Mouse (Mus musculus) layer of hippocampus, postnatal 36 days (tissue): Measurements from ENCODE around the gene Tssk3. TPM values are rescaled to one million over a fixed set of nuclear protein-coding genes. Genes with fewer than 3 reads are reported as not detected.
"Not testable (repeated sequence)": the region's sequence is repeated elsewhere in the genome, so short reads cannot be mapped to it uniquely, and the experiment has no call there.

Experiments used
- DNase-seq, 2 experiments: peaks; one replicate each; pipeline ENCODE4 v3.0.0; 2022
- total RNA-seq, 2 experiments: library from RNA; stranded (reverse); gene quantifications; 2 replicates each; pipeline ENCODE4 v1.2.3; 2021

The Tssk3 gene
- total RNA-seq, 2 experiments from 2014 or later: not detected

DNA sequence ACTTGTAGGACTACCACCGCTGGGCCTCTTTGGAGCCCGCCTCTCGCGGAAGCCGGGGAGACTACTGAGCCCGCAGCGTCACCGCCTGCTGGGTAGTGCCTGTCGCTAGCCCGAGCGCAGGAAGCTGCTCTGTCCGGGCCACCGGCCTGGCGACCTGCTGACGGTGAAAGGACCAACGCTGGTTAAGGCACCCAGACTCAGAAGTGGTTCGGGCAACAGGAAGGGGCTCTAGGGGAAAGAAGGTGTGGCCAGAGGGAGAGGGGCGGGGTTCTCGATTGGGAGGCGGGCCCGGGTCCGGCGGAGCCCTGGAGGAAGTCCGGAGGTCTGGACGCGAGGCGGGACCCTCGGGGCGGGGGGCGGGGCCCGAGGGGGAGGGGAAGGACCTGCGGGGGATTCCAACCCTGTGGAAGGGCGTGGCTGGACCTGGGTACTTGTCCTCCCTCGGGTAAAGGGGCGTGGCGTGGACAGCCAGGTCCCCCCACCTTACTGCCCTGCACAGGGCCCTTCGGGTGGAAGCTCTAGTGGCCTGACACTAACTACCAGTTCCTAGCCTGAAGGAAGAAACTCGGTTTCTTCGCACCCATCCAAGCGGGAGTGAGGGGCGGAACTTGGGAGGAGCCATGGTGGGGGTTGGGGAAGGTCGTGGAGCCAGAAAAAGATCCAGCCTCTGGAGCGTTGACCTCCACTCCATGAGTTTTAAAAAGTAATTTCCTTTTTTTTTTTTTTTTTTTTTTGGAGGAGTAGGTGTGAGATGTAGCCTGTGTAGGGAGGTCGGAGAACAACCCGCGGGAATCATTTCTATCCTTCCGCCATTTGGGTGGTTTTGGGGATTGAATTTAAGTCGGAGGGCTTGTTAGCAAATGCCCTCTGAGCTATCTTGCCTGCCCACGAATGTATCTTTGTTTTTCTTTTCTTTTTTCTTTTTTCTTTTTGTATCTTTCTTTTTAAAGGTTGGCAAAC is 10.1 kb upstream of the Tssk3 start:
- DNase-seq: peak; percentile 74 to 77

DNA sequence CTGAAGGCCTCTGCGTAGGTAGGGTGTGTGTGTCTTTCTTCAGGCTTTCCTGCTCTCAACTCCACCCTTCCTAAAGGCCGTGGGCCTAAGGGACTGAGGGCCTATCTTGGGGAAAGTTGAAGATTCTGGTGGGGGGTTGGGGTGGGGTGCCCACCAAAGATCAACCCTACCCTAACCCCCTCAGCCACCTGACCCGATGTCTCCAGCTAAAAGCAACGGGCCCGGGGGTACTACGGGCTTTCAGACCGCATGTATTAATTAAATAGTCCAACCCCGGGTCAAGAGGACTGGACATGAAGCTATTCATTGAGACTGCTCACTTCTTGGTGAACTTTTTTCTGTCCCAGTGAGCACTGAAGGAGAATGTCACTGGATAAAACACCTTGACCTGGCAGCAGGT is 9.2 kb upstream of the Tssk3 start:
- no peak for DNase-seq

DNA sequence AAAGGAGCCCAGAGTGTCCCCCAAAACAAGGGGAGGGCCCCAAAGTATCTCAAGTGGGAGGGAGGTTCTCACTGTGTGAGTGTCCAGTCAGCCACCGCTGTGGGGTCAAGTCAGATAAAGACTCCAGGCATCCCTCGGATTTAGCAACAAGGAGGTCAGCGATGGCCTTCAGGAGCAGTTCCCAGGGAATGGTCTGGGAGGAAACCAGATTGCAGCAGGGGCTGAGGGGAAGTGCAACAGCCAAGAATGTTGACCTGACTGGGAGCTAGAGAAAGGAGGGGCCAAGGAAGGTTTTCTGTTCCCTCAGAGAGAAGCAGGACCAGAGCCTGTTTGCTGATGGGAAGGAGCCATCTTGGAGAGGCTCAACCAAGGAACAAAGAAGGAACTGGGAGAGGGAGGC is 8.1 kb upstream of the Tssk3 start:
- DNase-seq: no peak

DNA sequence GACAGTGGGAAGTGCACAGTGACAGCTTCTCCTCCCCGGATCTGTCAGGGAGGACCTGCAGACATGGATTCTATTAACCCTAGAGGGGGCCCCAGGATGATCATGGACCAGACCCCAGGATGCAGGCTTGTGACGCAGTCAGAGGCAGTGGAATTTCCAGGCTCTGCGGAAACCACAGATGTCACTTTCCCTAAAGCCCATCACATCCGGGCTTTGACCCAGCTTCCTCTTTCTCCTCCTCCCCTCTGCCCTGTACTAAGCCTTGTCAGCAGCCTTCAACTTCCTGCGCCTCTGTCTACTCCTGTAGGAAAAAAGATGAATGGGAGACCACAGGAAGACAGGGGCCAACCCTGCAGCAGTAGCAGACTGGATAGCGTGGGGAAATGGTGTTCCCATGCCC is 5.8 kb upstream of the Tssk3 start:
- no peak for DNase-seq

DNA sequence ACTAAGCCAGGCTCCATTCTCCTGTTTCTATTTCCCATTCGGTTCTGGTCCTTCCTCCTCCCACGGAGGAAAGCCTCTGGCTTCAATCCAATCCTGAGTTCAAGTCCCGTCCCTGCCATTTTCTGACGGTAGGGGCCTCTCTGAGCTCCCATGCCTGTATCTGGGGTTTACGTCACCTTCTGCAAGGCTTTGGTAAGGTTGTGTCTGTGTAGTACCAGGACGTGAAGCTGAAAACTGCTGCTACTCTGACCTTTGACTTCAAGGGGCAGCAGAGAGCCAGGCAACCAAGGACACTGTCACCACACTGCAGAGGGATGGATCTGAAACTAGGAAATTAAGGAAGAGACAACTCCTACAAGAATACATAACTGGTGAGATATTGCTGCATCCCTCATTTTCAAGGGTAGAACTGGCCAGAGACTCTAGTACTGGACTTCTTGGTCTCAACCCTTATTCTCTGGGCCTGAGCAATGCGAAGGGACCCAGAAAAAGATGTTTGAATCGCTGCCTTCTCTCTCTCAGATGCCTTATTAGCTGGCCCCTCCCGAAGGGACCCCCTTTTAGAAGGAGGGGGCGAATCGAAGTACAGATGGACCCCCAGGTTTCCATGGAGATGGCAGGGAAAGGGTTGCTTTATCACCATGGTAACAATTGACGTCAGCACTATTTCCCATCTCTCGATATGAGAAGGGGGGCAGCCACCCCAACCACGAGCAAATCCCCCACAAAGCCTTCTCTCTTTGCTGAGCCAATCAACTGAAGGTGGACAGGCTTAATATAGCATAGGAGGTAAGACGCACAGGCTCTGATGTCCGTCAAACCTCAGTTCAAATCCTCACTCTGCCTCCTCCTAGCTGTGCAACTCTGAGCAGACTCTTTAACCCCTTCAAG is 5.1 kb upstream of the Tssk3 start:
- peak in 1 of 2 experiments; percentile 59 for DNase-seq

DNA sequence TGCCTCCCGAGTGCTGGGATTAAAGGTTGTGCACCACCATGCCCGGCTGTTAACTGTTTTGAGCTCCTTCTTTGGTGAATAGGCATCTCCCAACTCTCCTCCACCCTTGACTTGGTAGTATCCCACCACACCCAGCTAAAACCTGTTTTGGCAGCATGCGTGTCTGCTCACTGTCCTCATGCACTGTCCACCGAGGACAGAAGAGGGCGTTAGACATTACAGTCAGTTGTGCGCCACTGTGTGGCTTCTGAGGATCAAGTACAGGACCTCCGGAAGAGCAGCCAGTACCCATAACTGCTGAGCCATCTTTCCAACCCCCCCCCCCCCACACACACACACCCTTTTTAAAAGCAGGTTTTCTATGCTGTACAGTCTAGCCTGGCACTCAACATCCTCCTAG is 3.9 kb upstream of the Tssk3 start:
- no peak for DNase-seq

DNA sequence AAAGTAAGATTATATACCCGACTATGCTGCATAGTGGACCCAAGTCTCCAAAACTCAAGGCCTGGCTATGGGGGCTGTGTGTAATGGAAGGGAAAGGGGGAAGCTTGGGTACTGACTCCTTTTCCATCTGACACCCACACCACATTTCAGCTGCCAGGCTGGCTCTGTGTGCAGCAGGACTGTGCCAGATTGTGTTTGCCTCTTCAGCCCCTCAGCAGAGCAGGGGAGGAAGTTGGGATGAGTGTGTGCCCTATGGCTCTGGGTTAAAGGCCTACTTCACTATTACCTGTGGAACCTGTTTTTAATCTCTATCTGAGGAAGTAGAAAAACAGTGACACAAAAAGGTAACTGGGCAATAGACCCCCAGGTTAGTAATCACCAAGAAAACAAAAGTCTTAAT is 9.7 kb downstream of the Tssk3 start:
- peak; percentile 35 to 50 for DNase-seq

DNA sequence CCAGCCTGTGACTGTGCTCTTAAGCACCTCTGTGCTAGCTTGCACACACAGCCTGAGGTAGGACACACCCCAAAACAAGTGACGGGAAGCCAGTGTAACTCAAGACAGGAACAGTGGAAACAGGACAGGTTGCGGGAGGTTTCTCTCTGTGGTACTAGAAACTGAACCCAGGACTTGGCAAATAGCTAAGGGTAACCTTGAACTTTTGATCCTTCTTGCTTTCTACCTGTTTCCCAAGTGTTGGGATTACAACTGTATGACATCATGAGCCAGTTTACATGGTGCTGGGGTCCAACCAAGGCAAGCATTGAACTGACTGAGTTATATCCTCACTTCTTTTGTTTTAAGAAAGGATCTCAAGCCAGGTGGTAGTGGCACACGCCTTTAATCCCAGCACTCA is 11.0 kb downstream of the Tssk3 start:
- no peak for DNase-seq

DNA sequence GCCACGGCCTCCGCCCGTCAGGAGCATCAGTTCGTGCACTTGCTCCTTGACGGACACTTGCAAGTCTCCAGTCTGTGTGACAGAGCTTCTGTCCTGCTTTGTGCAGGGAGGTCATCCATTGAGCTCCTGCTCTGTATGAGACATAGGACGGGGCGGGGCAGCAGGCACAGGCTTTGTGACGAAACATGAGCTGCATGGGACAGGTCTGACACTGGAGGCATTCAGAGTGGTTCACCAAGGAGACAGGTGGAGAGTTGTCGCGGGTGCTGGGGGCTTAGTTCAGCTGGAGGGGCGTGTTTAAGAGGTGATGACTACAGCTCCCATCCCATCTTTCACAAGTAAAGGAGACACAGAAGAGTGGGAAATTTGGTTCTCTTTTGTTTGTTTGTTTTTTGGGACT is 14.8 kb downstream of the Tssk3 start:
- DNase-seq: no peak

DNA sequence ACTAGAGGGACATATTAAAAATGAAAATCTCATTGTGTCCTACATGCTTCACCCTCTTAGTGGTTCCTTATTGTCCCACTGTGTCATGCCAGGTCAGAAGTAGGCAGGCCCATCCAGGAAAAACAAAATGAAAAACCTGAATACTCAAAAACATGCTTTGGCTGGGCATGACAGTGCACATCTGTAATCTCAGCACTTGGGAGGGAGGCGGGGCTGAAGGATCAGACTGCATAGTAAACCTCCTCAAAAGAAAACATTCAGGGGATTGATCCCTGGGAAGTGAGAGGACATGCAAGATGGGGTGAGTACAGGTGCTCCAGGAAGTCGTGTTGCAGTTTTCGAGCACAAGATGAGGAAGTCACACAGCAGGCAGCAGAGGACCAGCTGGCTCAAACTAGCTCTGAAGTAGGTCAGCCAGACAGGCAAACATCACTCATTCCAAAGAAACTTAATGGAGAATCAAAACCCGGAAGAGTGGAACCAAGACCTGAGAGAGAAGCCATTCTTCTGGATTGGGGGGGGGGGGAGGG is 26.5 kb downstream of the Tssk3 start:
- DNase-seq: no peak

DNA sequence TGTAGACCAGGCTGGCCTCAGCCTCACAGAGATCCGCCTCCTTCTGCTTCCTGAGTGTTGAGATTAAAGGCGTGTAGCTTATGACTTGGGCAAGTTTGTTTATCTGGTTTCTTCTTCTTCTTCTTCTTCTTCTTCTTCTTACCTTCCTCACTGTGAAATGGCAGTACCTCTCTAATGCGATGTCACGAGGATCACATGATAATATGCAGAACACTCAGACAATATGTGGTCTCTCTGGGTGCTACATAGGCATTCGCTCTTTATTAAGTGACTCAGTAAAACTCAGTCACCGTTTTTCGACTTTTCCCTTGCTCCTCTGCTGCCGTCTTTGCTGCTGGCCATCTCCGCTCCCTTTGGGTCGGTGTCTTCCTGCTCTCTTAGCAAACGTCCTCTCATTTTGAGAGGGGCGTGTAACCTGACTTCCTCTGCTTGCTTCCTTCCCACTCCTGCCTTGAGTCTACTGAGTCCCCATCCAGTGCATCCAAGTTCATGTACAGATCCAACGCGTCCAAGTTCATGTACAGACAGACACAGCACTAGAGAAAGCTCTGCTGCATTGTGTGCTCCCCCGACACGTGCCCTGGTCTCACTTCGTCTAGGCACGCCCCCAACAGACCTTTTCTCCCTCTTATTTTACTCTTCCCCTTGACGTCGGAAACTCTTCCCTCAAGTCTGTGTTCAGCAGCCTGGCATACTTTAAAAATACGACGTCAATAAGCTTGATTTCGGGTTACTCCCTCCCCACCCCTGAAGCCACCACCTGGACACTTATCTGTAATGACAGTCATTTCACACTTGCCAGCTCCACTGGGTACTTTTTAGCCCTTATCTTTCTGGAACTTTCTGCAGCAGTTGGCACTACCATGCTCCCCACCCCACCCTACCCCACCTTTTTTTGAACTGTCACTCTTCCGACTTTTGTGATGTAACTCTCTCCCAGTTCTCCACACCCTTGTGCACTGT is 27.4 kb downstream of the Tssk3 start:
- DNase-seq: no peak

DNA sequence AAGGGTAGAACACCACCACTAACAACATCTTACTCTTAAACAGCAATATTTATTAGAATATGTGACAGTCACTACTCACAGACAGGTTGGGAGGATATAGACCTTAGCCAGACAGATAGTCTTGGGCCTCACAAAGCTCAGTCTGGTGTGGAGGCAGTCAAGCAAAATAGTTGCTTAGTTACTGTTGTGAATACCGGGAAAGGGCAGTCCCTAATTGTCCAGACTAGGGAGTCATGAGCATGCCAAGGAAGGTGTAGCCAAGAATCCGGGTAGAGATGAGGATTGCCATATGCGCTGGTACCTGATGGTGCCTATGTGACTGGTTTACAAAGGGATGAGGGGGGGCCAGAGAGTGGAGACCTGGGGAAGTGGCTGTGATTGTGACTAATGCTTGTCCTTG is 28.7 kb downstream of the Tssk3 start:
- no peak for DNase-seq

DNA sequence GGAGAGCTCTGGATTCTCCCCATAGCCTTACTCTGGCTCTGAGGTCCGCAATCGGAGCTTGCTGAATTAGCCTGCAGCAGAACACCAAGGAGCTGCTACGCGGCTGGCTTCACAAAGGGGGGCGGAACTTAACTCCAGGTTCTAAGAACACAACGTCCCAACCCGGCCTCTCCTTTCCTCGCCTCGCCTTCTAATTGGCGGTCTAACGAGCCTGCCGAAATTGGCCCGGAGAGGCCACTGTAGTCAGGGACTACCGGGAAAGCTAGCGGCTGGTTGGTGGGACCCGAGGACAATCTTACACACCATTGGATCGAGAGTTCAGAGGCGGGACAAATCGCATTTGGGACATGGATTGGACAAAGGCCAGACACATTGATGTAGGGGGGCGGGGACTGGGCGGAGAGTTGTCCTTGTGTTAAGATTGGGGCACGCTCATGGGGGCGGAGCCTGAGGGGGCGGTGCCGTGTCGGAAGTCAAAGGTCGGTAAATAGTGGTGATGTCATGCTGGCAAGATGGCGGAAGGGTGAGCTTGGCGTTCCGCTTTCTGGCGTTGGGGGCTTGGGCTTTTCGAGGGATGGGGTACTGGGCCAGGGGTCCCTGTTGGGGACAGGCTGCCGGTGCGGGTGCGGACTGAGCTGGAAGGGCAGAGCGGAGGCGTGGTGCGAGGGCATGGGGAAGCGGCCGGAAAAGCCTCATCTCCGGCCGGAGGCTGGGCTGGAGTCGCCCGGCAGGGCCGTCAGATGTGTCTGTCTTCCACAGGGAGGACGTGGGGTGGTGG is 29.4 kb downstream of the Tssk3 start, which contains the start of gene Bsdc1:
Gene Bsdc1 (plus strand): TSS at position 399 of the 778 bp plus-strand sequence.
- DNase-seq: peak; percentile 99 to 100

DNA sequence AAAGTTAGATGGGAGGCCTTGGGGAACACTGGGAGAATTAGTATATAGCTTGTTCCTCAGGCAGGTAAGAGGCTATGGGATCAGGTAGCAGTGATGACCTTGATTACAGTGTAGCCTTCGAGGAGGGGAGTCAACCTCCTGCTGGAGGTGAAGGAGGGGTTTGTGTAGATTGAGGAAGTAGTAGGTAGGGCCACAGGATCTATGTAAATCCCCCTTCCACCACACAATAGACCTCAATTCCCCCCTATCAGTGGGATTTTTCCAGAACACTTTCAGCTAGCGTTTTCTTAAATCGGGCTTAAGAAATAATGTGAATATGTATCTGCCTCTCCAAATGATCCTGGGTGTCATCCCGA is 30.0 kb downstream of the Tssk3 start:
- DNase-seq: no peak

DNA sequence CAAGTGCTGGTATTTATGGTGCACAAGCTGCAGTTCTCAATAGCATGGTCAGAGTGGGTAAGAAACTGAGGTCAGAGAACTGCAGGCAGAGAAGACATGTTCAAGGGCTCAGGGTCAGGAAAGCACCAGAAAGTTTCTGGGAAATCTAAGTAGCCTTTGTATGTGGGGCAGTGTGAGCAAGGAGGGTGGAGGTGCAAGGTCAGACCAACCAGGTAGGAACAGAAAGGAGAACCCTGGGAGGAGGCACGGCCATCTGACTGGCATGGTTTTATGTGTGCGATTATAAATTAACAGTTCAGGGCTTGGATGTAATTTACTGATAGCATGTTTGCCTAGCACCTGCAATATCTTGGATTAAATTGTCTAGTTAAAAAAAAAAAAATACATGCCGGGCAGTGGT is 31.1 kb downstream of the Tssk3 start:
- no peak for DNase-seq

DNA sequence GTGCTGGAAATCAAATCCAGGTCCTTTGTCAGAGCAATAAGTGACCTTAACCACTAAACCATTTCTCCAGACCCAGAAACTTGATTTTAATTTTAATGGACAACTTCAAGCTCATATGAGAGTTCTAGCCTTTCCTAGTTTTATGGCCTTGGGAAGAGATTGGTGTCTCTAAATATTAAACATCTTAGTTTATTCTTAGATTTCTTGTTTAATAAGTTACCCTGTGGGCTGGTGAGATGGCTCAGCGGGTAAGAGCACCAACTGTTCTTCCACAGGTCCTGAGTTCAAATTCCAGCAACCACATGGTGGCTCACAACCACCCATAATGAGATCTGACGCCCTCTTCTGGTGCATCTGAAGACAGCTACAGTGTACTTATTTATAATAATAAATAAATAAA is 33.5 kb downstream of the Tssk3 start:
- DNase-seq: not testable (repeated sequence)

DNA sequence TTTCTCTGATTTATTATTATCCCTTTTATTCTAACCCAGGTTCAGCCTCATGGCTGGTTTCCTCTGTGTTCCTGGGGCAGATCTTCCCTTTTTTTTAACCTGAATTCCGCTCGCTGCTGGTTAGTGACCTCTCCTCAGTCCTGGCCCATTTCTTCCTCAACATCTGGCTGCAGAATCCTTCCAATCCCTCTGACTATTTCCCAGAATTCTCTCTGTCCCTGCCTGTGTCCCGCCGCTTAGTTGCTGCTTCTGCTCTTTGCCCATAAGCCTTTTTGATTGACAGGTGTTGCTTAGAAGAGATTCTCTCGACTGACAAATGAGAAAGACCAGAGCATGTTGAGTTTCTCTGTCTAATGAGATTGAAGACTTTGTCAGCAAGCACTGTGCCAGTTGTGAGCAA is 34.7 kb downstream of the Tssk3 start:
- DNase-seq: no peak

DNA sequence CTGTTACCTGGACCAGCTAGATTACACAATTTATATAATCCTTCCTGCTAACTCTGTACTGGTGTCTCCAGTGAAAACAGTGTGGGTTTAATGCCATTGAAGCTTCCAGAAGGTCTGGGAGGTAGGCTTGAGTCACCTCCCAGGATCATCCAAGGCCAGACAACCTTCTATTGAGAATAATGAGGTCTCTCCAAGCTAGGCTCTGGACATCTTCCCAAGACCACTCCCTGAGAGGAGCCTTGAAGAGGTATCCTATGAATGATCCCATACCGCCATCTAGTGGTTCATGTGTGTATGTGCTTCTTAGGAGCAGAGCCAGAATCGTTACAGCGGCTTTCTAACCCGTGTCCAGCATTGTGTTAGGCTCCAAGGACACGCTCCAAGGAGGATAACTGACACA is 35.6 kb downstream of the Tssk3 start:
- peak; percentile 29 to 66 for DNase-seq

DNA sequence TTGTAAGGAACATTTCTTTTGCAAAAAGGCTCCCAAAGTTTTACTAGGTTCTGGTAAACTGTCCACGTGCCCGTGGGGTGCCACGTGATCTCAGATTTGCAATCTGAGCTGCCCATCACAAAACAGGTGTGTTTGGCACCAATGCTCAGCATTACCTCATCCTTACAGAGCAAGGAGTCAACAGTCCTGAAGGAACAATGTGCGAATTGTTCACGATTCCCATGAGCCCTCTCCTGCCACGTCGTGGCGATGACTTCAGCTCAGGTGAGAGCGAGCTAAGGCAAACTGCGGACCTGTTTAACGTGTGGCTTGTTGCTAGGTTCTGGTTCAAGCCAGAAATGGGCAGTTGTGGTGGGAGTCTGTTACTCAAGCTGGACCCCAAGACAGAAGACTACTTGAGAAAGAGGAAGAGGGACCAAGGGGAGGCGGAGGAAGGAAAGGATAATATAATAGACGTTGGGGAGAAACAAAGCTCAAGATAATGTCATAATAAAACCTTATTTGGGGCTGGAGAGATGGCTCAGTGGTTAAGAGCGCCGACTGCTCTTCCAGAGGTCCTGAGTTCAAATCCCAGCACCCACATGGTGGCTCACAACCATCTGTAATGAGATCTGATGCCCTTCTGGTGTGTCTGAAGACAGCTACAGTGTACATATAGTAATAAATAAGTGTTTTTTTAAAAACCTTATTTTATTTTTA is 39.2 kb downstream of the Tssk3 start:
- DNase-seq: no peak

DNA sequence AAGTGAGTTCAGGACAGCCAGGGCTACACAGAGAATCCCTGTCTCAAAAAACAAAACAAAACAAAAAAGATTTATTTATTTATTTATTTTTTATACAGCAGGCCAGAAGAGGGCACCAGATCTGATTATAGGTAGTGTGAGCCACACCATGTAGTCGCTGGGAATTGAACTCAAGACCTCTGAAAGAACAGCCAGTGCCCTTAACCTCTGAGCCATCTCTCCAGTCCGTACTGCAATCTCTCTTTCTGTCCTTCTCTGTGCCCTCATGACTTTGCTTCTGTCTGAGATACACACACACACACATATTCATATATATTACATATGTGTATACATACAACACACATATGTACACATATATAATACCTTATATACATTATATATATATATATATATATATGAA is 40.0 kb downstream of the Tssk3 start:
- DNase-seq: no peak
